Mouse (Mus musculus) spleen, postnatal 4 days (tissue): Measurements from ENCODE around the gene Zfp661.
A peak's percentile ranks its signal among the peaks of the same experiment; 100 is the strongest.
"Not testable (repeated sequence)": the region's sequence is repeated elsewhere in the genome, so short reads cannot be mapped to it uniquely, and the experiment has no call there.

Source experiments
- DNase-seq, 2 experiments: peaks; one replicate each; pipeline ENCODE4 v3.0.0; 2022; ENCODE audit warnings: low spot score in 2 of 2

Zfp661 gene

GRCm38 (mm10) chr2:127586694-127587513 lies at the start of gene Zfp661, which contains the start of gene Mrps5:
Gene Zfp661, minus strand, starts transcription at chr2:127587094.
Gene Mrps5, plus strand, starts transcription at chr2:127587222.
- DNase-seq, result peak; percentile 87 to 92

GRCm38 (mm10) chr2:127635581-127635980 lies 48.7 kb upstream of the Zfp661 start:
- DNase-seq, result no peak

- no peak for DNase-seq
These were observed 45.7 kb upstream of the Zfp661 start for GRCm38 (mm10) chr2:127632601-127633000.

- DNase-seq, result no peak
These were observed 41.2 kb upstream of the Zfp661 start for GRCm38 (mm10) chr2:127627990-127628570.

DNA sequence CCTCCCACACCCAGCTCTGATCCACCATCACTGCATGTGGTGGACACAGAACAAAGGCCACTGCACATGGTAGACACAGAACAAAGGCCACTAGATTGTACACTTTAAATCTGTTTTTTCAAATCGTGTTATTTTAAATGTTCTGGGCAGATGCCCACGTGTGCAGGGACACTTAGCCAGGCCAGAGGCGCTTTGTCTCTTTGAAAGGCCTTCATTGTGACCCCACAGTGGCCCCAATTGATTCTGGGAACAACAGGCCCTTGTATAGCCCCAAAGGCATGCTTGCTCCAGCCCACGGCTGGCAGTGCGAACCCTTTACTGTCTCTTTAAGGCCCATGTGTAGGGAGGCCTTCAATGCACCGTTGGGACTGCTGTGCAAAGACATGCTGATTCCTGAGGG lies 40.5 kb upstream of the Zfp661 start:
- no peak for DNase-seq

- no peak for DNase-seq
These were observed 38.8 kb upstream of the Zfp661 start for GRCm38 (mm10) chr2:127625659-127626058.

DNA sequence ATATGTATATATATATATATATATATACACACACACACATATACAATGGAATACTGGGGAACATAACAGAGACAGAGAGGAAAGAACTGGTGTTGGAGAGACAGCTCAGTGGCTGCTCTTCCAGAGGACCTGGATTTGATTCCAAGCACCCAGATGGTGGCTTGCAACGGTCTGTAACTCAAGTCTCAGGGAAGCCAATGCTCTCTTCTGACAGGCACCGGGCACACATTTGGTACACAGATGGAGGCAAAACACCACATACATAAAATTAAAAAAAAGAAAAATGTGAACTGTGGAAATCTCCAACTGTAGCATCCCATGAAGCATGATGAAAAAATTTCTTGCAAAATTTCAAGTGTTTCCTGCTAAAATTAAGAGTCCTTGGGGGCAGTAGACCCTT lies 37.9 kb upstream of the Zfp661 start:
- DNase-seq, result no peak

GRCm38 (mm10) chr2:127622065-127622464 lies 35.2 kb upstream of the Zfp661 start:
- DNase-seq, result no peak

- DNase-seq, result no peak
These were observed 32.4 kb upstream of the Zfp661 start for GRCm38 (mm10) chr2:127619311-127619710.

GRCm38 (mm10) chr2:127612288-127612687 lies 25.4 kb upstream of the Zfp661 start:
- no peak for DNase-seq

- DNase-seq, result no peak
These were observed 24.5 kb upstream of the Zfp661 start for GRCm38 (mm10) chr2:127611386-127611785.

- no peak for DNase-seq
These were observed 22.1 kb upstream of the Zfp661 start for GRCm38 (mm10) chr2:127608986-127609385.

GRCm38 (mm10) chr2:127608234-127608633 lies 21.3 kb upstream of the Zfp661 start:
- DNase-seq, result no peak

DNA sequence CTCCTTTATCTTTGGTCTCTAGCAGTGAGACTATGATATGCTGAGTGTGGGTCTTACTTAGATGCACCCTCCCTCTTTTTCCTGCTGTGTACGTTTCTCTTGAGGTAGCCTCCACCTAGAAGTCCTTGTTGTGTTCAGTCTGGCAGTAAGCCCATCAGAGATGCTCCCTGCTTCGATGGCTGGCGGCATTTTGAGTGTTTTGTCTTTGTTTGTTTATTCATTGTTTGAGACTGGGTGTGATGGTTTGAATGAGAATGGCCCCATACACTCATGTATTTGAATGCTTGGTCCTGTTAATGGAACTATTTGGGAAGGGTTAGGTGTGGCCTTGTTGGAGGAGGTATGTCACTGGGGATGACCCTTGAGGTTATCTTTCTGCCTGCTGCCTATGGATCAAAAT lies 18.3 kb upstream of the Zfp661 start:
- no peak for DNase-seq

- DNase-seq, result not testable (repeated sequence)
These were observed 16.5 kb upstream of the Zfp661 start for GRCm38 (mm10) chr2:127603383-127603782.

GRCm38 (mm10) chr2:127590840-127591239 lies 3.9 kb upstream of the Zfp661 start:
- no peak for DNase-seq

DNA sequence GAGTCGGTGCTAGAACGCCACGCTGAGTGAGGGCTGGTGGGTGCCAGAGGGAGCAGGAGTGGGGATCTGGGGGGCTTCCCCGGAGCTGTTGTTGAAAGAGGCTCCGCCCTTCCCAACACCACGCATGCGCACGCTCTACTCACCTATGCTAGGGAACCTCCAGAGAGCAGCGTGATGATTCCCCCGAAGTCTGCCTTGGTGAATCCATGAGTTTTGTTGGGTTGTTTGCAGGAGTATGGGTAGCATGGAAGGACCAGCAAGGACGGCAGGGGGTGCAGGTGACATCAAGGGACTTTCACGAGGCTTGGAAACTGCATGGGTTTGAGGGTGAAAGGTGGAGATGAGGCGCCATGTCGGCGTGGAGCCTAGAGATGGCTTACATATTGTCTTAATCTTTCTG lies 3.3 kb upstream of the Zfp661 start:
- peak; percentile 24 to 70 for DNase-seq

DNA sequence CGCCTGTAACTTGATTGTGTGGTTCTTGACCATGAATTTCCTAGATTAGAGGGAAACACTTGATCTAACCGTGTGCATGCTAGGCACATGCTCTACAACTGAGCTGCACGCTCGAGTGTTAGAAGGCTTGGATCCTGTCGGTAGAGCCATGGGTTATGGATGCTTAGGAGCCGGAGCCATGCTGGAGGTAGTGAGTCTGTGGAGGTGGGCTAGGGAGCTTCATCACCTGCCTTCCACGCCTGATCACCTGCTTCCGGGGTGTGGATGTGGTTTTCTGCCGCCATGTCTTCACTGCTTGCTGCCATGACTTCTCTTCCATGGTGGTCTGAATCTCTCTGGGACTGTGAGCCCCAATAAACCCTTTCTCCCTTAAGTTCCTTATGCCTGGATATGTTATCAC lies 2.0 kb upstream of the Zfp661 start:
- no peak for DNase-seq

- DNase-seq, result no peak
These were observed 585 bp upstream of the Zfp661 start for GRCm38 (mm10) chr2:127587514-127587844.

DNA sequence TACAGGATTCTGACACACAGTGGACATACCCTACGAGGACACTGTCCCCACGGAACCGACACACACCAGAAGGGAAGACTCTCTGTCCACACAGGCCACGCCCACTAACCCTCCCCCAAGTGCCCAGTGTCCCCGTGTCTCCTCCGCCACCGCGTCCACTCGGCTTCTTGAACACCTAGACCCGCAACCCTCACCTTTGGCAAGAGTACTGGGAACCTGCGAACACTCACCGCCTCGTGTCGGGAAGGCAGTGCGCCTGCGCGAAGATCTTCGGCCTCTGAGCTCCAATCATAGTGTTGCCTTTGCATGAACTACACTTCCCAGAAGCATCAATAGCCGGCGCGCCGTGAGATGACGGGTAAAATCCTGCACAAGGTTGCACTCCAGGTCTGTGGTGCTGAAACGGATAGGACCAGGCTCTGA lies 2.4 kb downstream of the Zfp661 start:
- peak; percentile 85 to 93 for DNase-seq

GRCm38 (mm10) chr2:127573322-127573721 lies 13.6 kb downstream of the Zfp661 start:
- no peak for DNase-seq

GRCm38 (mm10) chr2:127559070-127559966 lies 27.6 kb downstream of the Zfp661 start:
- peak; percentile 70 to 85 for DNase-seq
